9 mouse cellular contexts compared by ENCODE assay signal in genomic region chr5:48345095-48345982, GRCm38 (mm10). TPM values are rescaled to one million over a fixed set of nuclear protein-coding genes. Genes with fewer than 3 reads are reported as not detected.
A peak's percentile ranks its signal among the peaks of the same experiment; 100 is the strongest.
DNase-seq lines count a peak whose midpoint lies in the region; ATAC-seq and TF ChIP-seq lines count a peak whose summit lies in the region.
"Had no signal": no experiment of that assay in that cellular context is flagged by ENCODE, and none has a peak within 500 bp of the region (broad histone marks: within the 10 kb centered on the region; RNA-seq: fewer than 3 reads in every experiment).

No protein-coding gene starts in this region.

- H3K4me2 ChIP-seq in kidney, postnatal 0 days (ENCODE audit: low read length) = no peak overlapping the region
- no peak overlapping the region for H3K4me2 ChIP-seq in midbrain, embryonic 15.5 days
- H3K4me2 ChIP-seq: liver, embryonic 13.5 days had no signal

- no peaks in the 10 kb centered on the region for H3K4me1 ChIP-seq in kidney, postnatal 0 days (replicated peaks; ENCODE audit: insufficient read depth, low read length)
- H3K4me1 ChIP-seq in midbrain, embryonic 15.5 days = no peaks in the 10 kb centered on the region
- H3K4me1 ChIP-seq: liver, embryonic 13.5 days had no signal

- 38% methylated on average over 5 of the region's 5 CpGs for WGBS in kidney, postnatal 0 days
- WGBS in midbrain, embryonic 15.5 days = 41% methylated on average over 5 of the region's 5 CpGs

- H3K36me3 ChIP-seq in kidney, postnatal 0 days (ENCODE audit: insufficient read depth, low read length) = no peaks in the 10 kb centered on the region
- H3K36me3 ChIP-seq in midbrain, embryonic 15.5 days (replicated peaks) = no peaks in the 10 kb centered on the region
- H3K36me3 ChIP-seq: liver, embryonic 13.5 days had no signal

- no peaks in the 10 kb centered on the region for H3K27me3 ChIP-seq in kidney, postnatal 0 days (ENCODE audit: insufficient read depth, low read length)
- H3K27me3 ChIP-seq in Patski = peaks cover 59% of the 10 kb centered on the region
- H3K27me3 ChIP-seq in midbrain, embryonic 15.5 days (replicated peaks) = no peaks in the 10 kb centered on the region; the same call in 1 of the 2 replicates
- H3K27me3 ChIP-seq: liver, embryonic 13.5 days had no signal

- in situ Hi-C loops in Patski (cut with MboI; ENCODE audit: low pct_unique_long_range_greater_than_20kb) = loop anchor here (5.0 to 10.0 kb wide), 2 partner anchors 213 to 1901 kb away; no protein-coding TSS in a partner anchor

- ATAC-seq in kidney, postnatal 0 days (replicated peaks; ENCODE audit: low FRiP score, low read depth) = peak; percentile 54; the same call in 1 of the 2 replicates
- peak; percentile 79 for ATAC-seq in Patski
- peak; percentile 69 for ATAC-seq in granulocyte monocyte progenitor cell, adult 5-6 weeks (replicated peaks; ENCODE audit: poor library complexity, severe bottlenecking)
- ATAC-seq in midbrain, embryonic 15.5 days (replicated peaks) = peak; percentile 91

- peak; percentile 78 for TF ChIP-seq CTCF in kidney, postnatal 0 days (IDR thresholded peaks at IDR 0.05; ENCODE audit: low read depth)
- peak; percentile 57 for TF ChIP-seq CTCF in Patski (IDR thresholded peaks at IDR 0.05)

- CTCF ChIA-PET in Patski (lab: Charles Lee) = interaction anchor here (1.6 kb wide), 1 partner anchor 9 kb away, joined by 4 read pairs; no protein-coding TSS in a partner anchor

- no peaks in the 10 kb centered on the region for H3K9me3 ChIP-seq in kidney, postnatal 0 days (replicated peaks; ENCODE audit: low read length)
- H3K9me3 ChIP-seq in midbrain, embryonic 15.5 days = no peaks in the 10 kb centered on the region
- H3K9me3 ChIP-seq: liver, embryonic 13.5 days had no signal

- peak; percentile 86 for DNase-seq in kidney, postnatal 0 days (ENCODE audit: low spot score)
- no peak for DNase-seq in kidney, postnatal 10 days
- DNase-seq in Patski (ENCODE audit: low read depth, low spot score) = peak; percentile 10
- no peak for DNase-seq in thymus, adult 18-20 months
- no peak for DNase-seq in adrenal gland, postnatal 4 days (ENCODE audit: low spot score in 2 of 2)
- no peak for DNase-seq in heart, adult 9 months (ENCODE audit: low spot score in 2 of 2)
- DNase-seq: liver, embryonic 13.5 days had no signal

- H3K4me3 ChIP-seq in kidney, postnatal 0 days (replicated peaks; ENCODE audit: low read depth, low read length) = no peak overlapping the region
- H3K4me3 ChIP-seq in midbrain, embryonic 15.5 days = no peak overlapping the region
- H3K4me3 ChIP-seq: liver, embryonic 13.5 days had no signal

- no peak overlapping the region for H3K27ac ChIP-seq in kidney, postnatal 0 days
- no peak overlapping the region for H3K27ac ChIP-seq in midbrain, embryonic 15.5 days
- H3K27ac ChIP-seq: liver, embryonic 13.5 days had no signal

- no peak overlapping the region for H3K9ac ChIP-seq in kidney, postnatal 0 days (ENCODE audit: low read depth, low read length)
- H3K9ac ChIP-seq in midbrain, embryonic 15.5 days = no peak overlapping the region
- H3K9ac ChIP-seq: liver, embryonic 13.5 days had no signal

- POLR2A ChIA-PET in Patski (lab: Charles Lee) = no interaction called here

RNA-seq across cellular contexts. Expression of gene 5730480H06Rik, which starts 17.6 kb away (rescaled TPM):
- 23.6 and 23.8 TPM in 2 replicates for polyA plus RNA-seq in kidney, postnatal 0 days (2015; fragmentation: Nextera tagmentation; extraction: Ambion mirVana)
- 14.1 TPM for polyA plus RNA-seq in Patski (2021)
- total RNA-seq in granulocyte monocyte progenitor cell, adult 5-6 weeks (2014; fragmentation: Nextera tagmentation) = 26.7 and 37.8 TPM in 2 replicates
- total RNA-seq in granulocyte monocyte progenitor cell, adult 5-6 weeks (2017) = 10.7 and 15.7 TPM in 2 replicates
- 16.0 and 18.1 TPM in 2 replicates for polyA plus RNA-seq in midbrain, embryonic 15.5 days (2015; fragmentation: Nextera tagmentation; extraction: Ambion mirVana)
- total RNA-seq in adrenal gland, postnatal 4 days (2021) = 10 to 100 TPM; 26.0 to 27.4 TPM

Comparison
In these comparisons a context has a peak if more than half of its experiments do, and no peak if none do; other contexts are left out.
1. DNase-seq: peak in kidney, postnatal 0 days (single experiment) and Patski (single experiment); none in kidney, postnatal 10 days (single experiment), thymus, adult 18-20 months (0 of 2), adrenal gland, postnatal 4 days (0 of 2) and heart, adult 9 months (0 of 2).
2. Peak in every context shown above with its lines, with median percentiles within 50 percentile points of each other: ATAC-seq.